Mouse (Mus musculus): ENCODE measurements around the gene Itpr1. TPM values are rescaled to one million over a fixed set of nuclear protein-coding genes. Genes with fewer than 3 reads are reported as not detected.
A peak's percentile ranks its signal among the peaks of the same experiment; 100 is the strongest.

The Itpr1 gene
- polyA plus RNA-seq, 1 experiment from 2014 or later = 22.4 TPM

- H3K9ac ChIP-seq (ENCODE audit: low read depth, low read length) = no peak overlapping the region
- no peaks in the 10 kb centered on the region for H3K36me3 ChIP-seq (ENCODE audit: control insufficient read depth, insufficient read depth, low read length)
- H3K9me3 ChIP-seq (ENCODE audit: control insufficient read depth, low read length) = no peaks in the 10 kb centered on the region
- H3K4me2 ChIP-seq (replicated peaks; ENCODE audit: low read depth, low read length) = no peak overlapping the region
- no peaks in the 10 kb centered on the region for H3K27me3 ChIP-seq (ENCODE audit: control insufficient read depth, insufficient read depth, low read length)
- H3K27ac ChIP-seq (ENCODE audit: low read depth, low read length) = no peak overlapping the region
- no peak overlapping the region for H3K4me3 ChIP-seq (ENCODE audit: low read length)
- 91% methylated on average over 6 of the region's 6 CpGs for WGBS
- no peak for ATAC-seq (ENCODE audit: low FRiP score, low TSS enrichment)
- H3K4me1 ChIP-seq (ENCODE audit: control insufficient read depth, insufficient read depth, low read length) = peaks cover 17% of the 10 kb centered on the region
Measured at GRCm38 (mm10) chr6:108307770-108308169, 94.9 kb downstream of the Itpr1 start.

GRCm38 (mm10) chr6:108309391-108310182 lies 96.7 kb downstream of the Itpr1 start:
- H3K9ac ChIP-seq (ENCODE audit: low read depth, low read length) = no peak overlapping the region
- no peak overlapping the region for H3K4me3 ChIP-seq (ENCODE audit: low read length)
- WGBS = 41% methylated on average over 8 of the region's 8 CpGs
- peaks cover 17% of the 10 kb centered on the region for H3K4me1 ChIP-seq (ENCODE audit: control insufficient read depth, insufficient read depth, low read length)
- no peaks in the 10 kb centered on the region for H3K9me3 ChIP-seq (ENCODE audit: control insufficient read depth, low read length)
- no peaks in the 10 kb centered on the region for H3K27me3 ChIP-seq (ENCODE audit: control insufficient read depth, insufficient read depth, low read length)
- no peak overlapping the region for H3K4me2 ChIP-seq (replicated peaks; ENCODE audit: low read depth, low read length)
- H3K36me3 ChIP-seq (ENCODE audit: control insufficient read depth, insufficient read depth, low read length) = no peaks in the 10 kb centered on the region
- ATAC-seq (ENCODE audit: low FRiP score, low TSS enrichment) = no peak
- H3K27ac ChIP-seq (ENCODE audit: low read depth, low read length) = no peak overlapping the region

- Histone ChIP-seq H3K9ac (ENCODE audit: low read depth, low read length) (no peak overlapping the region), H3K4me2 (replicated peaks; ENCODE audit: low read depth, low read length) (no peak overlapping the region), H3K4me1 (ENCODE audit: control insufficient read depth, insufficient read depth, low read length) (no peaks in the 10 kb centered on the region), H3K4me3 (ENCODE audit: low read length) (no peak overlapping the region), H3K27ac (ENCODE audit: low read depth, low read length) (no peak overlapping the region), H3K36me3 (ENCODE audit: control insufficient read depth, insufficient read depth, low read length) (no peaks in the 10 kb centered on the region), H3K9me3 (ENCODE audit: control insufficient read depth, low read length) (no peaks in the 10 kb centered on the region), H3K27me3 (ENCODE audit: control insufficient read depth, insufficient read depth, low read length) (no peaks in the 10 kb centered on the region)
- no peak for ATAC-seq (ENCODE audit: low FRiP score, low TSS enrichment)
- 90% methylated on average over 1 of the region's 1 CpGs for WGBS
Measured at GRCm38 (mm10) chr6:108313056-108313455, 100.2 kb downstream of the Itpr1 start.

GRCm38 (mm10) chr6:108313997-108314396 lies 101.1 kb downstream of the Itpr1 start:
- WGBS = 92% methylated on average over 1 of the region's 1 CpGs
- no peak overlapping the region for H3K4me2 ChIP-seq (replicated peaks; ENCODE audit: low read depth, low read length)
- no peaks in the 10 kb centered on the region for H3K4me1 ChIP-seq (ENCODE audit: control insufficient read depth, insufficient read depth, low read length)
- H3K9ac ChIP-seq (ENCODE audit: low read depth, low read length) = no peak overlapping the region
- H3K27me3 ChIP-seq (ENCODE audit: control insufficient read depth, insufficient read depth, low read length) = no peaks in the 10 kb centered on the region
- H3K36me3 ChIP-seq (ENCODE audit: control insufficient read depth, insufficient read depth, low read length) = no peaks in the 10 kb centered on the region
- H3K4me3 ChIP-seq (ENCODE audit: low read length) = no peak overlapping the region
- no peaks in the 10 kb centered on the region for H3K9me3 ChIP-seq (ENCODE audit: control insufficient read depth, low read length)
- H3K27ac ChIP-seq (ENCODE audit: low read depth, low read length) = no peak overlapping the region
- no peak for ATAC-seq (ENCODE audit: low FRiP score, low TSS enrichment)

- WGBS = 77% methylated on average over 4 of the region's 4 CpGs
- Histone ChIP-seq H3K9ac (ENCODE audit: low read depth, low read length) (no peak overlapping the region), H3K9me3 (ENCODE audit: control insufficient read depth, low read length) (no peaks in the 10 kb centered on the region), H3K27me3 (ENCODE audit: control insufficient read depth, insufficient read depth, low read length) (no peaks in the 10 kb centered on the region), H3K4me1 (ENCODE audit: control insufficient read depth, insufficient read depth, low read length) (no peaks in the 10 kb centered on the region; the same call in 1 of the 2 replicates), H3K4me2 (replicated peaks; ENCODE audit: low read depth, low read length) (no peak overlapping the region), H3K4me3 (ENCODE audit: low read length) (no peak overlapping the region), H3K36me3 (ENCODE audit: control insufficient read depth, insufficient read depth, low read length) (no peaks in the 10 kb centered on the region), H3K27ac (ENCODE audit: low read depth, low read length) (no peak overlapping the region)
- no peak for ATAC-seq (ENCODE audit: low FRiP score, low TSS enrichment)
Measured at GRCm38 (mm10) chr6:108316268-108316824, 103.5 kb downstream of the Itpr1 start.

- no peak overlapping the region for H3K27ac ChIP-seq (ENCODE audit: low read depth, low read length)
- H3K9ac ChIP-seq (ENCODE audit: low read depth, low read length) = no peak overlapping the region
- ATAC-seq (ENCODE audit: low FRiP score, low TSS enrichment) = no peak
- H3K9me3 ChIP-seq (ENCODE audit: control insufficient read depth, low read length) = no peaks in the 10 kb centered on the region
- no peaks in the 10 kb centered on the region for H3K36me3 ChIP-seq (ENCODE audit: control insufficient read depth, insufficient read depth, low read length)
- no peak overlapping the region for H3K4me3 ChIP-seq (ENCODE audit: low read length)
- no peaks in the 10 kb centered on the region for H3K27me3 ChIP-seq (ENCODE audit: control insufficient read depth, insufficient read depth, low read length)
- H3K4me1 ChIP-seq (ENCODE audit: control insufficient read depth, insufficient read depth, low read length) = peaks cover 4% of the 10 kb centered on the region; the same call in 1 of the 2 replicates
- WGBS = 73% methylated on average over 1 of the region's 1 CpGs
- no peak overlapping the region for H3K4me2 ChIP-seq (replicated peaks; ENCODE audit: low read depth, low read length)
Measured at GRCm38 (mm10) chr6:108316951-108317350, 104.1 kb downstream of the Itpr1 start.

- ATAC-seq (ENCODE audit: low FRiP score, low TSS enrichment) = peak; percentile 64; the same call in 1 of the 2 replicates
- WGBS = 42% methylated on average over 2 of the region's 2 CpGs
- H3K4me3 ChIP-seq (ENCODE audit: low read length) = no peak overlapping the region
Measured at GRCm38 (mm10) chr6:108321653-108322052, 108.8 kb downstream of the Itpr1 start.

GRCm38 (mm10) chr6:108324464-108325025 lies 111.6 kb downstream of the Itpr1 start:
- Histone ChIP-seq H3K27ac (ENCODE audit: low read depth, low read length) (no peak overlapping the region), H3K4me2 (replicated peaks; ENCODE audit: low read depth, low read length) (no peak overlapping the region), H3K4me1 (ENCODE audit: control insufficient read depth, insufficient read depth, low read length) (peaks cover 4% of the 10 kb centered on the region; the same call in 1 of the 2 replicates), H3K4me3 (ENCODE audit: low read length) (no peak overlapping the region), H3K9me3 (ENCODE audit: control insufficient read depth, low read length) (no peaks in the 10 kb centered on the region), H3K9ac (ENCODE audit: low read depth, low read length) (no peak overlapping the region), H3K36me3 (ENCODE audit: control insufficient read depth, insufficient read depth, low read length) (no peaks in the 10 kb centered on the region), H3K27me3 (ENCODE audit: control insufficient read depth, insufficient read depth, low read length) (no peaks in the 10 kb centered on the region)
- 85% methylated on average over 6 of the region's 6 CpGs for WGBS
- ATAC-seq (ENCODE audit: low FRiP score, low TSS enrichment) = no peak

More at GRCm38 (mm10) chr6:108321653-108322052, 108.8 kb downstream of the Itpr1 start:
- no peaks in the 10 kb centered on the region for H3K36me3 ChIP-seq (ENCODE audit: control insufficient read depth, insufficient read depth, low read length)
- no peaks in the 10 kb centered on the region for H3K9me3 ChIP-seq (ENCODE audit: control insufficient read depth, low read length)
- H3K27me3 ChIP-seq (ENCODE audit: control insufficient read depth, insufficient read depth, low read length) = no peaks in the 10 kb centered on the region
- no peak overlapping the region for H3K9ac ChIP-seq (ENCODE audit: low read depth, low read length)
- H3K4me2 ChIP-seq (replicated peaks; ENCODE audit: low read depth, low read length) = no peak overlapping the region
- H3K4me1 ChIP-seq (ENCODE audit: control insufficient read depth, insufficient read depth, low read length) = peaks cover 4% of the 10 kb centered on the region; the same call in 1 of the 2 replicates
- no peak overlapping the region for H3K27ac ChIP-seq (ENCODE audit: low read depth, low read length)

GRCm38 (mm10) chr6:108325400-108325799 lies 112.5 kb downstream of the Itpr1 start:
- H3K9ac ChIP-seq (ENCODE audit: low read depth, low read length) = no peak overlapping the region
- H3K9me3 ChIP-seq (ENCODE audit: control insufficient read depth, low read length) = no peaks in the 10 kb centered on the region
- WGBS = 95% methylated on average over 10 of the region's 10 CpGs
- peaks cover 4% of the 10 kb centered on the region; the same call in 1 of the 2 replicates for H3K4me1 ChIP-seq (ENCODE audit: control insufficient read depth, insufficient read depth, low read length)
- no peak for ATAC-seq (ENCODE audit: low FRiP score, low TSS enrichment)
- H3K4me2 ChIP-seq (replicated peaks; ENCODE audit: low read depth, low read length) = no peak overlapping the region
- H3K4me3 ChIP-seq (ENCODE audit: low read length) = no peak overlapping the region
- no peak overlapping the region for H3K27ac ChIP-seq (ENCODE audit: low read depth, low read length)
- no peaks in the 10 kb centered on the region for H3K36me3 ChIP-seq (ENCODE audit: control insufficient read depth, insufficient read depth, low read length)
- no peaks in the 10 kb centered on the region for H3K27me3 ChIP-seq (ENCODE audit: control insufficient read depth, insufficient read depth, low read length)
